ENCODE assay signal across 8 mouse cellular contexts in genomic region chr14:105258379-105259034, GRCm38 (mm10). TPM values are rescaled to one million over a fixed set of nuclear protein-coding genes. Genes with fewer than 3 reads are reported as not detected.
DNase-seq lines count a peak whose midpoint lies in the region; ATAC-seq and TF ChIP-seq lines count a peak whose summit lies in the region.

TSS of gene Ndfip2 (plus strand) at chr14:105258573.

- peak; percentile 79 for DNase-seq in 416B (ENCODE audit: low read depth)
- DNase-seq in adrenal gland, postnatal 4 days (ENCODE audit: low spot score in 2 of 2): peak; percentile 67 to 78
- DNase-seq in embryonic facial prominence, embryonic 14.5 days (ENCODE audit: low spot score): peak; percentile 93
- DNase-seq in heart, adult 8-10 months (ENCODE audit: low spot score): peak; percentile 78
- peak; percentile 80 for DNase-seq in liver, adult 2 months (ENCODE audit: extremely low read depth, low read depth, low spot score)
- peak; percentile 89 for DNase-seq in splenic B cell, adult 2 months (ENCODE audit: low read depth, low spot score)

- WGBS in embryonic facial prominence, embryonic 14.5 days: 2% methylated on average over 31 of the region's 70 CpGs
- WGBS in kidney, embryonic 14.5 days: under 1% methylated on average over 65 of the region's 70 CpGs
- WGBS in liver, adult 2 months: under 1% methylated on average over 70 of the region's 70 CpGs

- no peaks in the 10 kb centered on the region; the same call in 1 of the 2 replicates for H3K4me1 ChIP-seq in embryonic facial prominence, embryonic 14.5 days (ENCODE audit: control insufficient read depth, insufficient read depth, low read length)
- H3K4me1 ChIP-seq in kidney, embryonic 14.5 days (ENCODE audit: control insufficient read depth, insufficient read depth, low read length): 0 out of 2 replicates have a peak, but pooled peaks cover 3% of the 10 kb centered on the region
- peaks cover 16% of the 10 kb centered on the region for H3K4me1 ChIP-seq in liver, adult 2 months (ENCODE audit: control insufficient read depth, insufficient read depth, low read length)

- peak; percentile 97 for ATAC-seq in embryonic facial prominence, embryonic 14.5 days (ENCODE audit: low read depth)
- peak; percentile 97 for ATAC-seq in kidney, embryonic 14.5 days (ENCODE audit: low FRiP score, low TSS enrichment)

- no peaks in the 10 kb centered on the region for H3K9me3 ChIP-seq in embryonic facial prominence, embryonic 14.5 days (ENCODE audit: control insufficient read depth, low read length)
- H3K9me3 ChIP-seq in kidney, embryonic 14.5 days (ENCODE audit: control insufficient read depth, low read length): no peaks in the 10 kb centered on the region

- no peaks in the 10 kb centered on the region for H3K36me3 ChIP-seq in embryonic facial prominence, embryonic 14.5 days (ENCODE audit: control insufficient read depth, insufficient read depth, low read length)
- no peaks in the 10 kb centered on the region for H3K36me3 ChIP-seq in kidney, embryonic 14.5 days (ENCODE audit: control insufficient read depth, insufficient read depth, low read length)
- H3K36me3 ChIP-seq in liver, adult 2 months (ENCODE audit: control insufficient read depth, insufficient read depth, low read length): no peaks in the 10 kb centered on the region
- H3K36me3 ChIP-seq in myocyte (ENCODE audit: control insufficient read depth, insufficient read depth): no peaks in the 10 kb centered on the region
- H3K36me3 ChIP-seq in splenic B cell, adult 2 months (ENCODE audit: control insufficient read depth, insufficient read depth, low read length, poor library complexity, severe bottlenecking): no peaks in the 10 kb centered on the region

- H3K27ac ChIP-seq in embryonic facial prominence, embryonic 14.5 days (replicated peaks; ENCODE audit: low read depth, low read length): peak within 1 kb of the TSS; percentile 87
- H3K27ac ChIP-seq in kidney, embryonic 14.5 days (ENCODE audit: low read depth, low read length): peak within 1 kb of the TSS; percentile 89
- peak within 1 kb of the TSS; percentile 76 for H3K27ac ChIP-seq in liver, adult 2 months (replicated peaks; ENCODE audit: insufficient read depth, low read depth, low read length)

- H3K79me2 ChIP-seq in liver, adult 2 months (ENCODE audit: control insufficient read depth, insufficient read depth, low read length): peaks cover 11% of the 10 kb centered on the region
- peaks cover 45% of the 10 kb centered on the region for H3K79me2 ChIP-seq in myocyte (ENCODE audit: control insufficient read depth, insufficient read depth)

- H3K27me3 ChIP-seq in embryonic facial prominence, embryonic 14.5 days (replicated peaks; ENCODE audit: control insufficient read depth, insufficient read depth, low read length): no peaks in the 10 kb centered on the region
- no peaks in the 10 kb centered on the region for H3K27me3 ChIP-seq in kidney, embryonic 14.5 days (ENCODE audit: control insufficient read depth, insufficient read depth, low read length)
- H3K27me3 ChIP-seq in liver, adult 2 months (ENCODE audit: control insufficient read depth, insufficient read depth, low read length): no peaks in the 10 kb centered on the region
- H3K27me3 ChIP-seq in myocyte (ENCODE audit: control insufficient read depth, insufficient read depth, insufficient read length): no peaks in the 10 kb centered on the region
- 0 out of 2 replicates have a peak, but pooled peaks cover 2% of the 10 kb centered on the region for H3K27me3 ChIP-seq in splenic B cell, adult 2 months (ENCODE audit: control insufficient read depth, insufficient read depth, low read length, poor library complexity, severe bottlenecking)

- H3ac ChIP-seq in myocyte (ENCODE audit: control insufficient read depth, insufficient read length): peak within 1 kb of the TSS; percentile 38

- peak; percentile 77 for TF ChIP-seq POLR2A in liver, adult 2 months (IDR thresholded peaks at IDR 0.05; ENCODE audit: extremely low read depth, insufficient read depth, low read length)
- peak; percentile 71 for TF ChIP-seq POLR2A in myocyte (IDR thresholded peaks at IDR 0.05; ENCODE audit: insufficient read length, low read depth)

- H3K9ac ChIP-seq in embryonic facial prominence, embryonic 14.5 days (ENCODE audit: low read depth, low read length): peak within 1 kb of the TSS; percentile 94
- H3K9ac ChIP-seq in kidney, embryonic 14.5 days (ENCODE audit: low read depth, low read length): peak within 1 kb of the TSS; percentile 85
- H3K9ac ChIP-seq in liver, adult 2 months (ENCODE audit: low read depth, low read length): peak within 1 kb of the TSS; percentile 98

- peak within 1 kb of the TSS; percentile 86 for H3K4me3 ChIP-seq in embryonic facial prominence, embryonic 14.5 days (ENCODE audit: low read depth, low read length)
- peak within 1 kb of the TSS; percentile 57 for H3K4me3 ChIP-seq in kidney, embryonic 14.5 days (ENCODE audit: low read length)
- H3K4me3 ChIP-seq in liver, adult 2 months (ENCODE audit: insufficient read depth, low read depth, low read length): peak within 1 kb of the TSS; percentile 82
- H3K4me3 ChIP-seq in myocyte: peak within 1 kb of the TSS; percentile 53

- H3K4me2 ChIP-seq in embryonic facial prominence, embryonic 14.5 days (ENCODE audit: low read depth, low read length): peak within 1 kb of the TSS; percentile 67
- H3K4me2 ChIP-seq in kidney, embryonic 14.5 days (replicated peaks; ENCODE audit: low read depth, low read length): peak within 1 kb of the TSS; percentile 41
- peak within 1 kb of the TSS; percentile 86 for H3K4me2 ChIP-seq in myocyte (ENCODE audit: low read depth)

- TF ChIP-seq CTCF in liver, adult 2 months (IDR thresholded peaks at IDR 0.05; ENCODE audit: low read depth, low read length): no peak

TF ChIP-seq in myocyte, 11 proteins besides CTCF, POLR2A, EP300 and RAD21:
- no peak for TF ChIP-seq POLR2AphosphoS2 (IDR thresholded peaks at IDR 0.05; ENCODE audit: insufficient read length, low read depth)
- TF ChIP-seq TCF3 (IDR thresholded peaks at IDR 0.05; ENCODE audit: insufficient read length, low read depth): no peak
- no peak for TF ChIP-seq USF1 (IDR thresholded peaks at IDR 0.05; ENCODE audit: low read depth)
- TF ChIP-seq REST (IDR thresholded peaks at IDR 0.05; ENCODE audit: insufficient read depth, insufficient read length): no peak
- TF ChIP-seq E2F4 (IDR thresholded peaks at IDR 0.05; ENCODE audit: insufficient read depth): no peak
- no peak for TF ChIP-seq MYOD1 (IDR thresholded peaks at IDR 0.05; ENCODE audit: control insufficient read depth in 1 of 3, insufficient read length in 2 of 3, low read depth in 2 of 3)
- no peak for TF ChIP-seq MYOG (IDR thresholded peaks at IDR 0.05; ENCODE audit: control insufficient read depth in 1 of 3, insufficient read depth in 1 of 3, insufficient read length in 2 of 3, low read depth in 2 of 3)
- TF ChIP-seq CEBPB (IDR thresholded peaks at IDR 0.05; ENCODE audit: insufficient read depth, poor library complexity, severe bottlenecking): no peak
- TF ChIP-seq SRF (IDR thresholded peaks at IDR 0.05; ENCODE audit: control insufficient read depth, insufficient read length, low read depth): no peak
- no peak for TF ChIP-seq TCF12 (IDR thresholded peaks at IDR 0.05; ENCODE audit: insufficient read depth, poor library complexity, severe bottlenecking)
- TF ChIP-seq MAX (IDR thresholded peaks at IDR 0.05; ENCODE audit: low read depth): no peak

RNA-seq across cellular contexts. Expression of gene Ndfip2, which starts in this region (rescaled TPM):
- 10 to 100 TPM; 38.2 to 40.9 TPM for total RNA-seq in adrenal gland, postnatal 4 days (2021)
- 60.9 and 64.9 TPM in 2 replicates for polyA plus RNA-seq in embryonic facial prominence, embryonic 14.5 days (2014; fragmentation: Nextera tagmentation; extraction: Ambion mirVana)
- 10 to 100 TPM; 14.2 to 15.8 (median 15.3) TPM for total RNA-seq in heart, adult 8-10 months (2022)
- polyA plus RNA-seq in kidney, embryonic 14.5 days (2014; fragmentation: Nextera tagmentation; extraction: Ambion mirVana): 56.7 and 67.3 TPM in 2 replicates
- 48.1 and 54.2 TPM in 2 replicates for total RNA-seq in liver, adult 2 months (2014; rRNA removed)
- polyA plus RNA-seq in liver, adult 2 months (2012; rRNA removed): 42.8 and 44.2 TPM in 2 replicates
- polyA plus RNA-seq in myocyte (2012; fragmentation: generic; extraction: Trizol): 26.9 TPM

Comparison
In these comparisons a context has a peak if more than half of its experiments do, and no peak if none do; other contexts are left out.
1. Peak in every context shown above with its lines: DNase-seq, ATAC-seq, H3K4me3 ChIP-seq and H3K27ac ChIP-seq.